Mouse (Mus musculus) midbrain, postnatal 0 days (tissue): ENCODE measurements around the gene Kctd20. TPM values are rescaled to one million over a fixed set of nuclear protein-coding genes. Genes with fewer than 3 reads are reported as not detected.
A peak's percentile ranks its signal among the peaks of the same experiment; 100 is the strongest.

Experiments used
- ATAC-seq: fragments of 200-750 bp; cut with Nextera tagmentation; 2 replicates; pipeline ENCODE4 v1.8.0; 2017; ENCODE audit warnings: moderate number of reproducible peaks, mild to moderate bottlenecking, moderate TSS enrichment, moderate library complexity; ENCODE audit not compliant: low FRiP score
- DNase-seq: peaks from one replicate; pipeline ENCODE4 v3.0.0-alpha.2; 2015; ENCODE audit warnings: low spot score
- H3K27ac ChIP-seq: fragments of 300-500 bp; sonication (generic); 2 replicates; pipeline ENCODE4 v1.5.1; 2014; ENCODE audit warnings: low read depth, mild to moderate bottlenecking, low read length, mixed read lengths
- H3K27me3 ChIP-seq: fragments of 300-500 bp; sonication (generic); 2 replicates; pipeline ENCODE4 v1.6.1; 2014; ENCODE audit warnings: low read length, control low read depth, mixed read lengths; ENCODE audit not compliant: insufficient read depth
- H3K36me3 ChIP-seq: fragments of 300-500 bp; sonication (generic); 2 replicates; pipeline ENCODE4 v1.6.1; 2014; ENCODE audit warnings: low read length, control low read depth, mixed read lengths; ENCODE audit not compliant: insufficient read depth
- H3K4me1 ChIP-seq: fragments of 300-500 bp; sonication (generic); 2 replicates; pipeline ENCODE4 v1.6.1; 2014; ENCODE audit warnings: mild to moderate bottlenecking, control low read depth, antibody characterized with exemption, low read length, mixed read lengths; ENCODE audit not compliant: insufficient read depth
- H3K4me2 ChIP-seq: fragments of 300-500 bp; sonication (generic); 2 replicates; pipeline ENCODE4 v1.6.1; 2014; ENCODE audit warnings: low read depth, mild to moderate bottlenecking, low read length, mixed read lengths; ENCODE audit not compliant: poor library complexity, severe bottlenecking
- H3K4me3 ChIP-seq: fragments of 300-500 bp; sonication (generic); 2 replicates; pipeline ENCODE4 v1.5.1; 2014; ENCODE audit warnings: low read depth, mild to moderate bottlenecking, low read length, moderate library complexity
- H3K9ac ChIP-seq: fragments of 300-500 bp; sonication (generic); replicated peaks from 2 replicates; pipeline ENCODE4 v1.6.1; 2014; ENCODE audit warnings: mild to moderate bottlenecking, low read length, moderate library complexity, mixed read lengths; ENCODE audit not compliant: poor library complexity, severe bottlenecking
- H3K9me3 ChIP-seq: fragments of 300-500 bp; sonication (generic); 2 replicates; pipeline ENCODE4 v1.6.1; 2016; ENCODE audit warnings: low read length, control low read depth
- CTCF ChIP-seq: IDR thresholded peaks from 2 replicates; pipeline ENCODE4 v1.5.1; 2016; ENCODE audit warnings: antibody characterized with exemption, mild to moderate bottlenecking
- WGBS: fragments of 180-500 bp; shearing (Covaris S2); extraction: QIAGEN DNeasy Blood & Tissue Kit; methylation state at CpG from one replicate; pipeline ENCODE4 v1.1.7; 2014; 5-methylcytosine and 5-hydroxymethylcytosine counted together
- polyA plus RNA-seq: library from polyadenylated mRNA; unstranded; fragments of >200 nt; fragmentation: Nextera tagmentation; extraction: Ambion mirVana; gene quantifications from 2 replicates; pipeline ENCODE4 v1.2.1, GENCODE M21; 2015
- total RNA-seq: library from RNA; depleted of rRNA; stranded (reverse); fragments of >200 nt; gene quantifications from 2 replicates; pipeline ENCODE4 v1.2.3, GENCODE M21; 2014

Kctd20 gene
- total and polyA plus RNA-seq, 2 experiments from 2014 or later: 60.0 to 63.8 TPM

GRCm38 (mm10) chr17:29005002-29005401, 53.3 kb downstream of the Kctd20 start:
- Histone ChIP-seq H3K9me3 (no peaks in the 10 kb centered on the region), H3K4me2 (no peak overlapping the region), H3K27ac (no peak overlapping the region), H3K9ac (no peak overlapping the region), H3K27me3 (no peaks in the 10 kb centered on the region), H3K36me3 (peaks cover 6% of the 10 kb centered on the region; the same call in 1 of the 2 replicates), H3K4me1 (peaks cover 10% of the 10 kb centered on the region; the same call in 1 of the 2 replicates), H3K4me3 (no peak overlapping the region)
- no peak for TF ChIP-seq CTCF
- WGBS: 94% methylated on average over 3 of the region's 3 CpGs
- ATAC-seq (no peak), DNase-seq (no peak)

DNA sequence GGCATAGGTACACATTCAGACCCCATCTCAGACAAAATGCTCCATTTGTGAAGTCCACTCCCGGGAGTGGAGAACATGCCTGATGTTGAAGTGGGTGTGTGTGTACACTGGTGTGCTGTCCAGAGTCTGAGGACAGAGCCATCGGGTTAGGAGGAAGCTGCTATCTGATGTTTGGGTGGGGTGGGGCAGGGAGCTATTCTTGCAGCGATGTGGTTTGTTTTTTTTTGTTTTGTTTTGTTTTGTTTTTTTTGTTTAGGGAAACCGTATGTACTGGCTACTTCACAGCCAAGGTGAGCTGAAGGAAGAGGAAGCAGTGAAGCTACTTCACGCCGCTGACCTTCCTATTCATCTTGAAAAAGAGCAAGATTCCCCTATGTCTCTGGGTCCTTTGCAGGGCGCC, 55.1 kb downstream of the Kctd20 start:
- Histone ChIP-seq H3K9ac (peak overlapping the region; percentile 91), H3K36me3 (no peaks in the 10 kb centered on the region), H3K9me3 (no peaks in the 10 kb centered on the region), H3K4me2 (peak overlapping the region; percentile 68), H3K4me1 (peaks cover 10% of the 10 kb centered on the region; the same call in 1 of the 2 replicates), H3K27me3 (no peaks in the 10 kb centered on the region), H3K27ac (peak overlapping the region; percentile 84; the same call in 1 of the 2 replicates), H3K4me3 (peak overlapping the region; percentile 80)
- TF ChIP-seq CTCF: no peak
- DNase-seq (no peak), ATAC-seq (no peak)
- 8% methylated on average over 7 of the region's 7 CpGs for WGBS

DNA sequence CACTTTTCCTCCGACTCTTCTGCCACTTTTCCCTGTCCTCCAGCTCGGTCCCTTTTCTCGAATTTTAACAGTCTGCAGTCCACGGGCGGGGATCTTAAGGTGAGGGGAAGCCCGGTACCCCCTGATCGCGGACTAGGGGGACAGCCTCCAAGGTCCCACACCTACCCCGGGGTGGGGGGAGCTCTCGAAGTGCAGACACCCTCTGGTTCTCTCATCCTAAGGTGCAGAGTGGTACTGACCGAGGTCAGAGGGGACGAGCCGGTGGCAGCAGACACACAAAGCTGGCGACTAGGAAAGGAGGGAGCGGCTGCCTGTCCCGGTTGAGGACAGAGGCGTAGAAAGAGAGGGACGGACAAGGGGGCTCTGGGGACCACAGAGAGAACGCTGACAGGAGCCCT, 55.5 kb downstream of the Kctd20 start:
- ATAC-seq: peak; percentile 50

DNA sequence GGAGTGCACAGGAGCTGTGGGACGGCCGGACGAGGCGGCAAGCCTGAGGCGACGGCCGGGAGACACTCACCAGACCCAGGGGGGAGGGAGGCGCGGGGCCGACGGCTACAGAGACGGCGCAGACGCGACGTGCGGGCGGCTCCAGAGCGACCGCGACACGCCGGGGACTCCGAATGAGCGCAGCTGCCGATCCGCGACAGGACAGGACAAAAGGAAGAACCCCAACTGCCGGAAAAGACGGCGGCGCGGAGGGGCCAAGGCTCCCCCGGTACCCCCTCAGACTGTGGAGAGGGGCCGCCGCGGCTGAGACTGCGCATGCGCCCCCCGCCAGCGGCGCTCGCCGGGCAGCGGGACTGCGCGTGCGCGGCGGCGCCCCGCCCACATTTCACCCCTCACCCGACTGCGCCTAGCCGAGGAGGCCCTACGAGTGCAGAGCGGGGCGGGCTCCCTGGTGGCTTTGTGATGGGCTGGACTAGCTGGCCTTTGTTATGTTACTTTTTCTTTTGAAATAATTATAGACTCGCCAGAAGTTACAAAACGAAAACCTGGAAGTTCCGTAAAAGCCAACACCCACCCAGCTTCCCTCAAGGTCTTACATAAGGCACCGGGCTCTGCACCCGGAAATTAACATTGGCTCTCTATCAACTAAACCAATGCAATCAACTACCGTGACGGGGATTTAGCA, 56.0 kb downstream of the Kctd20 start, which contains the start of gene Stk38:
Gene Stk38, minus strand, starts transcription at position 355 of the 685 bp plus-strand sequence.
- Histone ChIP-seq H3K27ac (peak within 1 kb of the TSS; percentile 84), H3K9me3 (no peaks in the 10 kb centered on the region), H3K4me3 (peak within 1 kb of the TSS; percentile 80), H3K4me1 (peaks cover 10% of the 10 kb centered on the region; the same call in 1 of the 2 replicates), H3K27me3 (no peaks in the 10 kb centered on the region), H3K9ac (peak within 1 kb of the TSS; percentile 91), H3K4me2 (peak within 1 kb of the TSS; percentile 68), H3K36me3 (no peaks in the 10 kb centered on the region)
- peak; percentile 84 for DNase-seq
- WGBS: under 1% methylated on average over 62 of the region's 65 CpGs
- ATAC-seq: peak; percentile 92
- TF ChIP-seq CTCF: no peak

More for the DNA sequence above, 55.5 kb downstream of the Kctd20 start:
- no peak for DNase-seq
- peak overlapping the region; percentile 84 for H3K27ac ChIP-seq
- TF ChIP-seq CTCF: no peak
- peak overlapping the region; percentile 91 for H3K9ac ChIP-seq
- peaks cover 10% of the 10 kb centered on the region; the same call in 1 of the 2 replicates for H3K4me1 ChIP-seq
- H3K27me3 ChIP-seq: no peaks in the 10 kb centered on the region
- peak overlapping the region; percentile 80 for H3K4me3 ChIP-seq
- 0% methylated on average over 19 of the region's 19 CpGs for WGBS
- H3K36me3 ChIP-seq: no peaks in the 10 kb centered on the region
- peak overlapping the region; percentile 68 for H3K4me2 ChIP-seq
- H3K9me3 ChIP-seq: no peaks in the 10 kb centered on the region

DNA sequence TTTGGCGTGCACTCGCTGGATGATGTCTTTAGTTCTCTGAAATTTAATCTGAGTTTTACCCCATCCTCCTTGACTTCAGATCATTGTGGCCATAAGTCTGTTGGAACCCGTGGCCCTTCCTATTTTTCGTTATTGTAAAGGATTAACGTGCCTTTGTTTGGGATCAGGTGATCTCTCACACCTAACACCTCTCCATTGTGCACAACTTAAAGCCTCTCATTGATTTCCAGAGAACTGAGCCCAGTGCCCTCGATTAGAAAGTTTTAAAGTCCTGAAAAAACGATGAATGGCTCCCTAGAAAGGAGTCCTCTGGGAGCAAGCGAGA, 56.5 kb downstream of the Kctd20 start:
- peak overlapping the region; percentile 84; the same call in 1 of the 2 replicates for H3K27ac ChIP-seq
- DNase-seq (no peak), ATAC-seq (no peak)
- H3K4me1 ChIP-seq: peaks cover 10% of the 10 kb centered on the region; the same call in 1 of the 2 replicates
- no peaks in the 10 kb centered on the region for H3K36me3 ChIP-seq
- H3K9me3 ChIP-seq: no peaks in the 10 kb centered on the region
- WGBS: 8% methylated on average over 8 of the region's 8 CpGs
- no peak for TF ChIP-seq CTCF
- H3K27me3 ChIP-seq: no peaks in the 10 kb centered on the region
- H3K4me2 ChIP-seq: peak overlapping the region; percentile 68
- H3K4me3 ChIP-seq: peak overlapping the region; percentile 80
- peak overlapping the region; percentile 91 for H3K9ac ChIP-seq

- ATAC-seq: no peak
- TF ChIP-seq CTCF: no peak
- H3K4me1 ChIP-seq: peaks cover 10% of the 10 kb centered on the region; the same call in 1 of the 2 replicates
- no peak overlapping the region for H3K4me2 ChIP-seq
- no peak for DNase-seq
- H3K9me3 ChIP-seq: no peaks in the 10 kb centered on the region
- H3K27me3 ChIP-seq: no peaks in the 10 kb centered on the region
- no peak overlapping the region for H3K4me3 ChIP-seq
- H3K36me3 ChIP-seq: no peaks in the 10 kb centered on the region
- H3K9ac ChIP-seq: no peak overlapping the region
- 92% methylated on average over 4 of the region's 4 CpGs for WGBS
- no peak overlapping the region for H3K27ac ChIP-seq
These were observed 57.4 kb downstream of the Kctd20 start for GRCm38 (mm10) chr17:29009181-29009580.
